Mouse (Mus musculus) liver, postnatal 0 days (tissue): ENCODE results near the gene Btrc.

Experiments
- CTCF ChIP-seq: sonication (generic); IDR thresholded peaks from 2 replicates; pipeline ENCODE4 v1.5.1; 2016; ENCODE audit warnings: antibody characterized with exemption, low read depth
- EP300 ChIP-seq: IDR thresholded peaks from 2 replicates; pipeline ENCODE4 v1.6.1; 2016; ENCODE audit warnings: antibody characterized with exemption, low read depth, mild to moderate bottlenecking

- TF ChIP-seq CTCF (no peak), EP300 (no peak)
These were observed 119.9 kb downstream of the Btrc start for GRCm38 (mm10) chr19:45483470-45483869.
